Mouse (Mus musculus): ENCODE measurements around the gene Mtrr. TPM values are rescaled to one million over a fixed set of nuclear protein-coding genes. Genes with fewer than 3 reads are reported as not detected.
A peak's percentile ranks its signal among the peaks of the same experiment; 100 is the strongest.

The Mtrr gene
- polyA plus RNA-seq, 1 experiment: 28.3 TPM

DNA sequence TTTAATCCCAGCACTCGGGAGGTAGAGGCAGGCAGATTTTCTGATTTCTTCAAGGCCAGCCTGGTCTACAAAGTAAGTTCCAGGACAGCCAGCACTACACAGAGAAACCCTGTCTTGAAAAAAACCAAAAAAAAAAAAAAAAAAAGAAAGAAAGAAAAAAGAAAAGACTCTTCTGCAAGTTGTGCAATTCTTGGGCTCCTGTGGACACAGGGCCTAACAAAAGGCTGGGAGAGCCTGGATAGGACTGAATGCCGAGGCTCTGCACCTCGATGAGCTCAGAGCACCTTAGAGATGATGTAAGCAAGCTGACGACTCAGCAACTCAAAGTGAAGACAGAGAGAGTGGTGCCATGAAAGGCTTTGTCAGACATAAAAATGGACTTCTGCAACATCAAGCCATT, 7.6 kb downstream of the Mtrr start:
- TF ChIP-seq EP300 (IDR thresholded peaks at IDR 0.05; ENCODE audit: insufficient read depth, low read depth, low read length): no peak
- no peak for TF ChIP-seq POLR2A (IDR thresholded peaks at IDR 0.05; ENCODE audit: insufficient read depth, low read length)
- TF ChIP-seq CTCF (IDR thresholded peaks at IDR 0.05; ENCODE audit: low read depth, low read length): no peak
- H3K36me3 ChIP-seq (ENCODE audit: control insufficient read depth, insufficient read depth, low read length, poor library complexity, severe bottlenecking): peaks cover 46% of the 10 kb centered on the region
- H3K9ac ChIP-seq (ENCODE audit: low read depth, poor library complexity, severe bottlenecking): no peak overlapping the region
- no peak overlapping the region for H3K27ac ChIP-seq (ENCODE audit: insufficient read depth, low read length)
- no peaks in the 10 kb centered on the region for H3K9me3 ChIP-seq (replicated peaks; ENCODE audit: control insufficient read depth, insufficient read depth, low read length, poor library complexity, severe bottlenecking)
- no peaks in the 10 kb centered on the region for H3K27me3 ChIP-seq (ENCODE audit: control insufficient read depth, insufficient read depth, low read length, poor library complexity, severe bottlenecking)
- H3K4me1 ChIP-seq (ENCODE audit: control insufficient read depth, insufficient read depth, low read length): no peaks in the 10 kb centered on the region
- no peak overlapping the region for H3K4me3 ChIP-seq (ENCODE audit: low read depth, low read length)

DNA sequence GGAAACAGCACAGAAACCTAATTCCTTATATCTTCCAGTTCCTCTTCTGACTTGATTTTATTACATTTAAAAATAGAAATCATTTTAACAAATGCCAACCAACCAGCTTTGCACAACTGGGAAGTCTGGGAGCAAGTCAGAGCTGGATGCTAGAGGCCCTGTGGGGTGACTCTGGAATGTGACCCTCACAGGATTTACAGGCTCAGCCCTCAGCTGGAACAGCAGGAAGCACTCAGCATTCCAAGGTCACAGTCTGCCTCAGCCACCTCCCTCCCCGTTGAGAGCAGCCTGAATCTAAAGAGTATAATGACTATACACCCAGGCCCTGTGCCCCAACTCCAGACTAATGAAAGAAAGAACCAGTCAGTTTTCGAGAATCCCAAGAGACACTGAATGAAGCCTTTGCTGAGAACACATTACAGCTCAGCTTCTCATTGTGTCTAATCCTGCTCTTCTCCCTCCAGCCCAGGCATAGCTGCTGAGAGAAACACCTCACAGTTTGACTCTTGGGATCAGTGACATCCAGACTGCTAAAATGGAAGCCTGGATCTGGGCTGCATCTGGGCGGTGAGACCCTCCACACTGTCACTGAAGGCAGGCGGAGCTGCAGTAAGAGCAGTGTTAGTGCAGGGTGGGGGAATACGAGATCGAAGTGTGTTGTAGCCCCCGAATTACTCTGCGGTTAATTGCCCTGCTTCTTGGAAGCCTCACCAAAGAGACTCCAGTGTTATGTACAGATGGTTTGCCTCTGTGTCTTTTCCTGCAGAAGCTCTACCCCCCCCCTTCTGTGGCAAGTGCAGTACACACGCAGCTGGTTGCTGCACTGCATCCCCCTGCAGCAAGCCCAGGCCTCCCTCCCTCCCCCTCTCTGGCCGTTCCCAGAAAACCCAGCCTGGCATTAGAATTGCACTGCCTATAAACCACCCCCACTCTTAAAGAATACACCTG, 8.7 kb downstream of the Mtrr start:
- no peak overlapping the region for H3K4me3 ChIP-seq (ENCODE audit: low read depth, low read length)
- H3K27ac ChIP-seq (ENCODE audit: insufficient read depth, low read length): peak overlapping the region; percentile 69
- no peak overlapping the region for H3K9ac ChIP-seq (ENCODE audit: low read depth, poor library complexity, severe bottlenecking)
- H3K4me1 ChIP-seq (ENCODE audit: control insufficient read depth, insufficient read depth, low read length): no peaks in the 10 kb centered on the region
- TF ChIP-seq EP300 (IDR thresholded peaks at IDR 0.05; ENCODE audit: insufficient read depth, low read depth, low read length) (peak; percentile 79), POLR2A (IDR thresholded peaks at IDR 0.05; ENCODE audit: insufficient read depth, low read length) (no peak)
- H3K9me3 ChIP-seq (replicated peaks; ENCODE audit: control insufficient read depth, insufficient read depth, low read length, poor library complexity, severe bottlenecking): no peaks in the 10 kb centered on the region
- peaks cover 44% of the 10 kb centered on the region for H3K36me3 ChIP-seq (ENCODE audit: control insufficient read depth, insufficient read depth, low read length, poor library complexity, severe bottlenecking)
- H3K27me3 ChIP-seq (ENCODE audit: control insufficient read depth, insufficient read depth, low read length, poor library complexity, severe bottlenecking): no peaks in the 10 kb centered on the region

DNA sequence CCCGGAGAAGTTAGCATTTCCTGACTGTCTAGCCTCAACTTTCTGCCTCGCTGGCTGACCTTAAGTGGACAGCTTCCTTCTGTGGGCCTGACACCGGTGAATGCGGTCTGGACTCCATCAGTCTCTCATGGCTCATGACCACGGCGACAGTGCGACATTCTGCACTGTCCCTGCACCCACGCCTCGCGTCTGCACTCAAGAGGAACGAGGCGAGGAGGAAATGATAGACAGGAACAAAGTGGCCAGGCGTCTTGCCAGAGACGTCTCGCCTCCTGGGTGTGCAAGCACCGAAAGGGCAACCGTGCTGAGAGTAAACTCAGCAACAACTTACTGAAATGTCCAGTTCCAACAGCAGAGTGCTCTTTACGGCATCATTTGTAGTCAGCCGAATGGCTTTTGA, 9.7 kb downstream of the Mtrr start:
- Histone ChIP-seq H3K27me3 (ENCODE audit: control insufficient read depth, insufficient read depth, low read length, poor library complexity, severe bottlenecking) (no peaks in the 10 kb centered on the region), H3K4me1 (ENCODE audit: control insufficient read depth, insufficient read depth, low read length) (no peaks in the 10 kb centered on the region), H3K4me3 (ENCODE audit: low read depth, low read length) (no peak overlapping the region), H3K9ac (ENCODE audit: low read depth, poor library complexity, severe bottlenecking) (no peak overlapping the region), H3K27ac (ENCODE audit: insufficient read depth, low read length) (no peak overlapping the region), H3K36me3 (ENCODE audit: control insufficient read depth, insufficient read depth, low read length, poor library complexity, severe bottlenecking) (peaks cover 42% of the 10 kb centered on the region), H3K9me3 (replicated peaks; ENCODE audit: control insufficient read depth, insufficient read depth, low read length, poor library complexity, severe bottlenecking) (no peaks in the 10 kb centered on the region)
- TF ChIP-seq EP300 (IDR thresholded peaks at IDR 0.05; ENCODE audit: insufficient read depth, low read depth, low read length): no peak
- TF ChIP-seq CTCF (IDR thresholded peaks at IDR 0.05; ENCODE audit: low read depth, low read length): no peak
- no peak for TF ChIP-seq POLR2A (IDR thresholded peaks at IDR 0.05; ENCODE audit: insufficient read depth, low read length)

DNA sequence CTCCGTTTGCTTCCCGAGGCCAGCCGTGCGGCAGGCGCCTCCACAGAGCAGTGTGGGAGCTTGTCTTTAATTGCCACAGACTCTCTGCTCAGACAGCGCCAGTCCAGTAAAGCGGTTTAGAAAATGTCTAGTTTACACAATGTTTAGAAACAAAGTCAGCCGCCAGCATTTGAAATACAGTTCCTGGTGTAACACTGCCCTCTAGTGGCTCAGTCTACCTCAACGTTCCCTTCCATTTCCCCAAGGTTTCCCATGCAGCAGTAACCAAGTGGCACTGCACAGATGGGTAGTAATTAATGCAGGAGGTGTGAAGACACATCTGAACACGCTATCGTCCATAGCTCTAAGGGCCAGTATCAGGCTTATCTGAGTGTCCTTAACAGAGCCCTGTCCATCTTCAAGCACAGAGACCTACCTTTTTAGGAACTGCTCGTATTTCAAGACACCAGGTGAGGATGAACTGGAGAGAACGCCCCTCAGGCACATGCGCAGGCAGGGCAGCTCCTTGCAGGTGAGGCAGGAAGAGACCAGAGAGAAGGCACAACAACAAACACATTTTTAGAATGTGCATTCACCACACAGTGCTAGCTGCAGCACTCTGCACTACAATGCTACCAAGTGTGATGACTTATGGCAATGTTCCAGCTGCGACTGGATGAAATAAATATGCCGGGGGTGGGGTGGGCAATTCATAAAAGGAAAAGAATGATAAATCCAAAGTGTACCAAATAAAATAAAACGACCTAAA, 12.2 kb downstream of the Mtrr start:
- Histone ChIP-seq H3K27me3 (ENCODE audit: control insufficient read depth, insufficient read depth, low read length, poor library complexity, severe bottlenecking) (no peaks in the 10 kb centered on the region), H3K36me3 (ENCODE audit: control insufficient read depth, insufficient read depth, low read length, poor library complexity, severe bottlenecking) (peaks cover 41% of the 10 kb centered on the region), H3K4me1 (ENCODE audit: control insufficient read depth, insufficient read depth, low read length) (no peaks in the 10 kb centered on the region), H3K4me3 (ENCODE audit: low read depth, low read length) (no peak overlapping the region), H3K27ac (ENCODE audit: insufficient read depth, low read length) (no peak overlapping the region), H3K9me3 (replicated peaks; ENCODE audit: control insufficient read depth, insufficient read depth, low read length, poor library complexity, severe bottlenecking) (no peaks in the 10 kb centered on the region), H3K9ac (ENCODE audit: low read depth, poor library complexity, severe bottlenecking) (no peak overlapping the region)
- peak; percentile 39 for TF ChIP-seq CTCF (IDR thresholded peaks at IDR 0.05; ENCODE audit: low read depth, low read length)
- no peak for TF ChIP-seq EP300 (IDR thresholded peaks at IDR 0.05; ENCODE audit: insufficient read depth, low read depth, low read length)
- no peak for TF ChIP-seq POLR2A (IDR thresholded peaks at IDR 0.05; ENCODE audit: insufficient read depth, low read length)

DNA sequence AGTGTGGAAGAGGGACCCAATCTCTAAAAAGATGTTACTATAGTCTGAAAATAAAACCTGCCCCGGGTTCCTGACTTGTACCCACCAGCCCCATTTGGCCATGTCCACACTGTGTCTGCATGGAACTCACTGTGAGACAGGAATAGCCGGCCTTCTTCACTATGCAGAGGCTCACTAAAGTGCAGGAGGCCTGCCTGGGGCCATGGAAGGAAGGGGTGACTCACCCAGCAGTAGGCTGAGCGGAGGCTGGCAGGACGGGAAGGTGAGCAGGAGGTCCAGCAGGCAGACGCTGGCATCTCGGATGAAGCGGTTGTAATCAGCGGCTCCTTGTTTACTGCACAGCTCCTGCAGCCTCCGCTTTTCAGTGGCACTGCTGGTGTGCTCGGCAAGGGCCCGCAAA, 13.4 kb downstream of the Mtrr start:
- Histone ChIP-seq H3K4me3 (ENCODE audit: low read depth, low read length) (no peak overlapping the region), H3K27me3 (ENCODE audit: control insufficient read depth, insufficient read depth, low read length, poor library complexity, severe bottlenecking) (no peaks in the 10 kb centered on the region), H3K36me3 (ENCODE audit: control insufficient read depth, insufficient read depth, low read length, poor library complexity, severe bottlenecking) (peaks cover 52% of the 10 kb centered on the region), H3K27ac (ENCODE audit: insufficient read depth, low read length) (no peak overlapping the region), H3K4me1 (ENCODE audit: control insufficient read depth, insufficient read depth, low read length) (no peaks in the 10 kb centered on the region), H3K9me3 (replicated peaks; ENCODE audit: control insufficient read depth, insufficient read depth, low read length, poor library complexity, severe bottlenecking) (no peaks in the 10 kb centered on the region), H3K9ac (ENCODE audit: low read depth, poor library complexity, severe bottlenecking) (no peak overlapping the region)
- TF ChIP-seq EP300 (IDR thresholded peaks at IDR 0.05; ENCODE audit: insufficient read depth, low read depth, low read length) (no peak), CTCF (IDR thresholded peaks at IDR 0.05; ENCODE audit: low read depth, low read length) (no peak), POLR2A (IDR thresholded peaks at IDR 0.05; ENCODE audit: insufficient read depth, low read length) (no peak)

DNA sequence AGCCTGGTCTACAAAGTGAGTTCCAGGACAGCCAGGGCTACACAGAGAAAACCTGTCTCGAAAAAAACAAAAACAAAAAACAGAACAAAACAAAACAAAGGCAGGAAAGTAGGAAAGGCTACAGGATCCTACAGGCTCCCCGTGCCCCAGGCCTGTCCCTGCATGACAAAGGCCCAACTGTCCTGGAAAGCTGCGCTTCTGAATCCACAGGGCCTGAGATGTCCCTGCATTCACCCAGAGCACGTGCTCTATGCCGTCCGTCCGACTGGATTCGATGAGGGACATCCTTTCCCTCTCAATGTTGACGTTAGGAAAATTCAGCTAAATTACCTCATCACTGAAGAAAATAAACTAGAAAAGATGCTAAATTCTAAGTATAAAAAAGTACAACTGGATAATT, 13.8 kb downstream of the Mtrr start:
- no peak overlapping the region for H3K9ac ChIP-seq (ENCODE audit: low read depth, poor library complexity, severe bottlenecking)
- H3K4me3 ChIP-seq (ENCODE audit: low read depth, low read length): no peak overlapping the region
- TF ChIP-seq CTCF (IDR thresholded peaks at IDR 0.05; ENCODE audit: low read depth, low read length): no peak
- no peak for TF ChIP-seq POLR2A (IDR thresholded peaks at IDR 0.05; ENCODE audit: insufficient read depth, low read length)
- TF ChIP-seq EP300 (IDR thresholded peaks at IDR 0.05; ENCODE audit: insufficient read depth, low read depth, low read length): peak; percentile 73; the same call in 1 of the 2 replicates
- peaks cover 55% of the 10 kb centered on the region for H3K36me3 ChIP-seq (ENCODE audit: control insufficient read depth, insufficient read depth, low read length, poor library complexity, severe bottlenecking)
- no peaks in the 10 kb centered on the region for H3K4me1 ChIP-seq (ENCODE audit: control insufficient read depth, insufficient read depth, low read length)
- no peaks in the 10 kb centered on the region for H3K27me3 ChIP-seq (ENCODE audit: control insufficient read depth, insufficient read depth, low read length, poor library complexity, severe bottlenecking)
- no peaks in the 10 kb centered on the region for H3K9me3 ChIP-seq (replicated peaks; ENCODE audit: control insufficient read depth, insufficient read depth, low read length, poor library complexity, severe bottlenecking)
- no peak overlapping the region for H3K27ac ChIP-seq (ENCODE audit: insufficient read depth, low read length)
